Mouse (Mus musculus): ENCODE measurements around the gene Yipf3.

Yipf3 gene

GRCm38 (mm10) chr17:46278011-46278765 lies 30.3 kb downstream of the Yipf3 start:
- intact Hi-C loops (cut with DNase I): no loop called here

GRCm38 (mm10) chr17:46282483-46283123 lies 34.7 kb downstream of the Yipf3 start, which contains the start of gene Tjap1:
Gene Tjap1 (minus strand): TSS chr17:46283026.
- intact Hi-C loops (cut with DNase I): no loop called here

GRCm38 (mm10) chr17:46283140-46283539 lies 35.3 kb downstream of the Yipf3 start:
- intact Hi-C loops (cut with DNase I): no loop called here

GRCm38 (mm10) chr17:46283911-46284310 lies 36.0 kb downstream of the Yipf3 start:
- intact Hi-C loops (cut with DNase I): no loop called here

- intact Hi-C loops (cut with DNase I): no loop called here
Observed at GRCm38 (mm10) chr17:46284653-46285052, 36.8 kb downstream of the Yipf3 start.

GRCm38 (mm10) chr17:46285407-46285806 lies 37.5 kb downstream of the Yipf3 start:
- intact Hi-C loops (cut with DNase I): no loop called here

- intact Hi-C loops (cut with DNase I): no loop called here
Observed at GRCm38 (mm10) chr17:46287678-46288095, 39.8 kb downstream of the Yipf3 start.

- intact Hi-C loops (cut with DNase I): no loop called here
Observed at GRCm38 (mm10) chr17:46296601-46297000, 48.7 kb downstream of the Yipf3 start.

GRCm38 (mm10) chr17:46297028-46297363 lies 49.1 kb downstream of the Yipf3 start:
- intact Hi-C loops (cut with DNase I): no loop called here

- intact Hi-C loops (cut with DNase I): loop anchor here (1.0 kb wide), 1 partner anchor 31 kb away; no protein-coding TSS in a partner anchor
Observed at GRCm38 (mm10) chr17:46297364-46298219, 49.7 kb downstream of the Yipf3 start, which contains the start of gene Dlk2. Gene Dlk2 (plus strand): TSS chr17:46297421.

GRCm38 (mm10) chr17:46298220-46298913 lies 50.5 kb downstream of the Yipf3 start:
- intact Hi-C loops (cut with DNase I): loop anchor here (1.0 kb wide), 1 partner anchor 32 kb away; no protein-coding TSS in a partner anchor

- intact Hi-C loops (cut with DNase I): no loop called here
Observed at GRCm38 (mm10) chr17:46301892-46302291, 54.0 kb downstream of the Yipf3 start.

Small RNA genes lying within 50 kb of the gene (microRNA-seq; reads per million reads assigned to microRNA genes)
- gene Mir693: 0.12 to 0.23 reads per million in 2 experiments
